Comparison of ENCODE assay signal across 14 mouse cellular contexts in genomic region chr5:122116243-122116642, GRCm38 (mm10). TPM values are rescaled to one million over a fixed set of nuclear protein-coding genes. Genes with fewer than 3 reads are reported as not detected.
DNase-seq lines count a peak whose midpoint lies in the region; ATAC-seq and TF ChIP-seq lines count a peak whose summit lies in the region.
"Had no signal": no experiment of that assay in that cellular context is flagged by ENCODE, and none has a peak within 500 bp of the region (broad histone marks: within the 10 kb centered on the region; RNA-seq: fewer than 3 reads in every experiment).

No protein-coding gene starts in this region.

- no peaks in the 10 kb centered on the region for H3K9me3 ChIP-seq in ES-Bruce4 (replicated peaks; ENCODE audit: control insufficient read depth, insufficient read depth, low read length, poor library complexity, severe bottlenecking)
- H3K9me3 ChIP-seq: heart, embryonic 15.5 days had no signal

- no peak overlapping the region for H3K9ac ChIP-seq in ES-Bruce4 (ENCODE audit: low read depth, poor library complexity, severe bottlenecking)
- H3K9ac ChIP-seq: heart, embryonic 15.5 days had no signal

- ATAC-seq in neutrophil, adult 5-6 weeks (ENCODE audit: extremely low read depth, insufficient number of reproducible peaks, low FRiP score, poor library complexity, severe bottlenecking) = peak; percentile 31
- no peak for ATAC-seq in monocyte, adult 5-6 weeks (replicated peaks; ENCODE audit: insufficient number of reproducible peaks, low FRiP score, low TSS enrichment, poor library complexity, severe bottlenecking)
- ATAC-seq: intestine, embryonic 16.5 days had no signal

- H3K27me3 ChIP-seq in ES-Bruce4 (ENCODE audit: control insufficient read depth, insufficient read depth, low read length, poor library complexity, severe bottlenecking) = no peaks in the 10 kb centered on the region
- H3K27me3 ChIP-seq: heart, embryonic 15.5 days had no signal

- no peaks in the 10 kb centered on the region for H3K4me1 ChIP-seq in lung, adult 2 months (ENCODE audit: control insufficient read depth, insufficient read depth, low read length)
- peaks cover 2% of the 10 kb centered on the region for H3K4me1 ChIP-seq in ES-Bruce4 (ENCODE audit: control insufficient read depth, insufficient read depth, low read length)

- no peak overlapping the region for H3K27ac ChIP-seq in ES-Bruce4 (ENCODE audit: insufficient read depth, low read length)
- H3K27ac ChIP-seq: forebrain, embryonic 10.5 days; heart, embryonic 15.5 days; macrophage had no signal

- TF ChIP-seq CTCF in lung, adult 2 months (IDR thresholded peaks at IDR 0.05; ENCODE audit: insufficient read depth, low read length) = peak; percentile 36; the same call in 1 of the 2 replicates
- peak; percentile 71 for TF ChIP-seq CTCF in ES-Bruce4 (IDR thresholded peaks at IDR 0.05; ENCODE audit: low read depth, low read length)

- DNase-seq in lung, adult 2 months = no peak
- DNase-seq in lung, postnatal 36 days = no peak
- peak; percentile 90 for DNase-seq in R1 (ENCODE audit: low read depth, low spot score)
- no peak for DNase-seq in adrenal gland, postnatal 14 days
- DNase-seq in cerebellum, adult 18-20 months = no peak
- DNase-seq: right cerebral cortex, adult 18-20 months had no signal

- no peak overlapping the region for H3K4me3 ChIP-seq in lung, adult 2 months (replicated peaks; ENCODE audit: extremely low read depth, low read depth, low read length)
- no peak overlapping the region for H3K4me3 ChIP-seq in ES-Bruce4 (ENCODE audit: low read depth, low read length)
- H3K4me3 ChIP-seq: forebrain, embryonic 10.5 days; heart, embryonic 15.5 days had no signal

- 91% methylated on average over 6 of the region's 6 CpGs for WGBS in lung, adult 2 months

- no peak for TF ChIP-seq EP300 in ES-Bruce4 (IDR thresholded peaks at IDR 0.05; ENCODE audit: insufficient read depth, low read depth, low read length)

- TF ChIP-seq POLR2A in lung, adult 2 months (IDR thresholded peaks at IDR 0.05; ENCODE audit: borderline replicate concordance, extremely low read depth, low read depth, low read length) = no peak
- TF ChIP-seq POLR2A in ES-Bruce4 (IDR thresholded peaks at IDR 0.05; ENCODE audit: insufficient read depth, low read length) = no peak

- no peaks in the 10 kb centered on the region for H3K36me3 ChIP-seq in ES-Bruce4 (ENCODE audit: control insufficient read depth, insufficient read depth, low read length, poor library complexity, severe bottlenecking)
- H3K36me3 ChIP-seq: forebrain, embryonic 10.5 days; heart, embryonic 15.5 days had no signal

RNA-seq across cellular contexts. Expression of gene Myl2, which starts 15.5 kb away (rescaled TPM):
- 0.37 TPM in 1 of 2 replicates, not detected in the other for polyA plus RNA-seq in lung, adult 2 months (2012; rRNA removed)
- not detected in 2 replicates for polyA plus RNA-seq in ES-Bruce4 (2011; ENCODE audit: insufficient read depth, insufficient read length, low read depth, missing spikeins)
- 5.2 and 6.3 TPM in 2 replicates for total RNA-seq in neutrophil, adult 5-6 weeks (2017)
- not detected in 2 replicates for total RNA-seq in adrenal gland, postnatal 14 days (2021)
- not detected in 3 replicates for total RNA-seq in monocyte, adult 5-6 weeks (2017)
- polyA plus RNA-seq: forebrain, embryonic 10.5 days; macrophage had no signal

RNA-seq across cellular contexts. Expression of gene Ccdc63, which starts 24.4 kb away (rescaled TPM):
- polyA plus RNA-seq in lung, adult 2 months (2012; rRNA removed) = 0.14 and 0.27 TPM in 2 replicates
- 2.4 and 3.0 TPM in 2 replicates for polyA plus RNA-seq in ES-Bruce4 (2011; ENCODE audit: insufficient read depth, insufficient read length, low read depth, missing spikeins)
- 1.1 and 2.0 TPM in 2 replicates for total RNA-seq in neutrophil, adult 5-6 weeks (2017)
- not detected in 2 replicates for total RNA-seq in adrenal gland, postnatal 14 days (2021)
- total RNA-seq in monocyte, adult 5-6 weeks (2017) = 0.48 TPM in 1 of 3 replicates, not detected in the others
- polyA plus RNA-seq: forebrain, embryonic 10.5 days; intestine, embryonic 16.5 days; limb, embryonic 11.5 days had no signal

RNA-seq across cellular contexts. Expression of gene Ppp1cc, which starts 41.8 kb away (rescaled TPM):
- 67.6 and 81.1 TPM in 2 replicates for polyA plus RNA-seq in lung, adult 2 months (2012; rRNA removed)
- polyA plus RNA-seq in ES-Bruce4 (2011; ENCODE audit: insufficient read depth, insufficient read length, low read depth, missing spikeins) = 437 and 458 TPM in 2 replicates
- 282 and 304 TPM in 2 replicates for total RNA-seq in neutrophil, adult 5-6 weeks (2017)
- total RNA-seq in adrenal gland, postnatal 14 days (2021) = 155 and 191 TPM in 2 replicates
- 150 to 191 TPM (median 177 TPM) in 3 replicates for total RNA-seq in monocyte, adult 5-6 weeks (2017)
